Mouse (Mus musculus) cortical plate, adult 2 months (tissue): ENCODE data around the gene Alg1.

Experiments
- CTCF ChIP-seq: fragments of 200-500 bp; IDR thresholded peaks from 2 replicates; pipeline ENCODE4 v1.5.1; 2011; ENCODE audit warnings: mild to moderate bottlenecking, control low read depth, low read length; ENCODE audit not compliant: insufficient read depth; ENCODE audit errors: extremely low read depth
- POLR2A ChIP-seq: fragments of 200-500 bp; IDR thresholded peaks from 2 replicates; pipeline ENCODE4 v1.6.1; 2011; ENCODE audit warnings: mild to moderate bottlenecking, low read length, control low read depth; ENCODE audit not compliant: insufficient read depth; ENCODE audit errors: extremely low read depth

- TF ChIP-seq POLR2A (no peak), CTCF (peak; percentile 89)
These were observed 21.1 kb downstream of the Alg1 start for GRCm38 (mm10) chr16:5254346-5255025.
